ENCODE assay signal across 13 mouse cellular contexts in the genomic region with DNA sequence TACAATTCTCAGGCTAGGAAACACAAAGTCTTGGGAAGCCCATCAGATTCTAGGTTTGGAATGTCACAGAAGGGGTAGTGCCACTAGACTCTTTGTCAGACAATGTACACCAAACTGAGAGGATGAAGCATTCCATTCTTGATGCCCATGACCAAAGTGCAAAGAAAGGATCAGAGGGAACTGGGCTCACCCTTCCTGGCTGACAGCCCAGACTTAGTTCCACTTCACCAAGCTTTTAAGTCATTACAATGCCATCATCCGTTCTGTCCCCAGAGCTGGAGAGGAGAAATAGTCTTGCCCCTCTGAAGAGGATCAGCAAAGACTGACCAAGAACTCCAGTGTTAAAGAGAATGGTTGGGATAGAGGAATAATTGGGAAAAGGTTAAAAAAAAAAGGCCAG. TPM values are rescaled to one million over a fixed set of nuclear protein-coding genes. Genes with fewer than 3 reads are reported as not detected.
DNase-seq lines count a peak whose midpoint lies in the region; ATAC-seq and TF ChIP-seq lines count a peak whose summit lies in the region.
"Had no signal": no experiment of that assay in that cellular context is flagged by ENCODE, and none has a peak within 500 bp of the region (broad histone marks: within the 10 kb centered on the region; RNA-seq: fewer than 3 reads in every experiment).

No protein-coding gene starts in this region.

- peaks cover 19% of the 10 kb centered on the region for H3K79me2 ChIP-seq in heart, adult 2 months (replicated peaks; ENCODE audit: control insufficient read depth, insufficient read depth, low read length)

- H3K36me3 ChIP-seq in heart, adult 2 months (ENCODE audit: control insufficient read depth, insufficient read depth, low read length): peaks cover 33% of the 10 kb centered on the region
- no peaks in the 10 kb centered on the region for H3K36me3 ChIP-seq in heart, embryonic 11.5 days (ENCODE audit: control insufficient read depth, insufficient read depth, low read length)
- H3K36me3 ChIP-seq in midbrain, embryonic 14.5 days (ENCODE audit: control insufficient read depth, insufficient read depth, low read length): no peaks in the 10 kb centered on the region
- no peaks in the 10 kb centered on the region for H3K36me3 ChIP-seq in midbrain, embryonic 15.5 days (replicated peaks)
- H3K36me3 ChIP-seq in stomach, postnatal 0 days (ENCODE audit: control insufficient read depth, insufficient read depth, low read length): no peaks in the 10 kb centered on the region
- H3K36me3 ChIP-seq: forebrain, embryonic 15.5 days had no signal

- 8% methylated on average over 1 of the region's 1 CpGs for WGBS in heart, adult 2 months
- 48% methylated on average over 1 of the region's 1 CpGs for WGBS in heart, embryonic 11.5 days (ENCODE audit: insufficient replicate concordance)
- WGBS in midbrain, embryonic 14.5 days: 0% methylated on average over 1 of the region's 1 CpGs
- WGBS in midbrain, embryonic 15.5 days: 14% methylated on average over 1 of the region's 1 CpGs
- 32% methylated on average over 1 of the region's 1 CpGs for WGBS in stomach, postnatal 0 days

- H3K9ac ChIP-seq in heart, adult 2 months (ENCODE audit: low read depth, low read length): no peak overlapping the region
- no peak overlapping the region for H3K9ac ChIP-seq in heart, embryonic 11.5 days (ENCODE audit: low read depth, low read length)
- H3K9ac ChIP-seq in midbrain, embryonic 14.5 days (replicated peaks; ENCODE audit: low read length): no peak overlapping the region
- H3K9ac ChIP-seq in midbrain, embryonic 15.5 days: no peak overlapping the region
- H3K9ac ChIP-seq in stomach, postnatal 0 days (ENCODE audit: low read length): no peak overlapping the region
- H3K9ac ChIP-seq: forebrain, embryonic 15.5 days had no signal

- no peak for TF ChIP-seq EP300 in heart, adult 2 months (IDR thresholded peaks at IDR 0.05; ENCODE audit: insufficient read depth, low read depth, low read length)
- TF ChIP-seq EP300 in stomach, postnatal 0 days (optimal IDR thresholded peaks at IDR 0.05): no peak

- H3K4me1 ChIP-seq in heart, adult 2 months (ENCODE audit: control insufficient read depth, insufficient read depth, low read length): peaks cover 27% of the 10 kb centered on the region
- peaks cover 19% of the 10 kb centered on the region for H3K4me1 ChIP-seq in heart, embryonic 11.5 days (ENCODE audit: control insufficient read depth, insufficient read depth, low read length)
- no peaks in the 10 kb centered on the region for H3K4me1 ChIP-seq in midbrain, embryonic 14.5 days (ENCODE audit: control insufficient read depth, insufficient read depth, low read length)
- H3K4me1 ChIP-seq in midbrain, embryonic 15.5 days: no peaks in the 10 kb centered on the region
- peaks cover 4% of the 10 kb centered on the region; the same call in 1 of the 2 replicates for H3K4me1 ChIP-seq in stomach, postnatal 0 days (replicated peaks; ENCODE audit: control insufficient read depth, insufficient read depth)
- H3K4me1 ChIP-seq: forebrain, embryonic 15.5 days had no signal

- no peak overlapping the region; the same call in 1 of the 2 replicates for H3K27ac ChIP-seq in heart, adult 2 months
- no peak overlapping the region for H3K27ac ChIP-seq in heart, embryonic 11.5 days (ENCODE audit: low read depth, low read length)
- no peak overlapping the region for H3K27ac ChIP-seq in midbrain, embryonic 14.5 days (replicated peaks; ENCODE audit: low read depth, low read length)
- no peak overlapping the region for H3K27ac ChIP-seq in midbrain, embryonic 15.5 days
- no peak overlapping the region for H3K27ac ChIP-seq in stomach, postnatal 0 days (replicated peaks)
- H3K27ac ChIP-seq: forebrain, embryonic 15.5 days; heart, embryonic 10.5 days had no signal

- no peaks in the 10 kb centered on the region for H3K9me3 ChIP-seq in heart, embryonic 11.5 days (replicated peaks; ENCODE audit: control insufficient read depth, low read length)
- no peaks in the 10 kb centered on the region for H3K9me3 ChIP-seq in midbrain, embryonic 14.5 days (ENCODE audit: control insufficient read depth, low read length)
- H3K9me3 ChIP-seq in midbrain, embryonic 15.5 days: no peaks in the 10 kb centered on the region
- H3K9me3 ChIP-seq in stomach, postnatal 0 days (ENCODE audit: control insufficient read depth, low read length): no peaks in the 10 kb centered on the region
- H3K9me3 ChIP-seq: forebrain, embryonic 15.5 days; heart, embryonic 10.5 days had no signal

- H3K4me3 ChIP-seq in heart, adult 2 months: no peak overlapping the region
- no peak overlapping the region for H3K4me3 ChIP-seq in heart, embryonic 11.5 days (ENCODE audit: low read depth, low read length)
- no peak overlapping the region for H3K4me3 ChIP-seq in midbrain, embryonic 14.5 days (replicated peaks; ENCODE audit: low read depth, low read length)
- H3K4me3 ChIP-seq in midbrain, embryonic 15.5 days: no peak overlapping the region
- H3K4me3 ChIP-seq in stomach, postnatal 0 days (ENCODE audit: low read depth, low read length): no peak overlapping the region
- H3K4me3 ChIP-seq: forebrain, embryonic 15.5 days; heart, embryonic 10.5 days had no signal

- H3K4me2 ChIP-seq in heart, embryonic 11.5 days: no peak overlapping the region
- no peak overlapping the region for H3K4me2 ChIP-seq in midbrain, embryonic 14.5 days (ENCODE audit: low read length)
- no peak overlapping the region for H3K4me2 ChIP-seq in midbrain, embryonic 15.5 days
- no peak overlapping the region for H3K4me2 ChIP-seq in stomach, postnatal 0 days (replicated peaks; ENCODE audit: low read depth)
- H3K4me2 ChIP-seq: forebrain, embryonic 15.5 days had no signal

- no peak for ATAC-seq in heart, embryonic 11.5 days (replicated peaks; ENCODE audit: insufficient number of reproducible peaks, low FRiP score, low TSS enrichment)
- ATAC-seq in midbrain, embryonic 14.5 days (ENCODE audit: low FRiP score, low TSS enrichment): no peak
- ATAC-seq in midbrain, embryonic 15.5 days (replicated peaks): no peak
- no peak for ATAC-seq in stomach, postnatal 0 days (ENCODE audit: low FRiP score, low TSS enrichment)
- ATAC-seq: forebrain, embryonic 15.5 days had no signal

- no peak for TF ChIP-seq CTCF in heart, adult 2 months (IDR thresholded peaks at IDR 0.05)
- TF ChIP-seq CTCF in stomach, postnatal 0 days (IDR thresholded peaks at IDR 0.05; ENCODE audit: low read depth): no peak

- DNase-seq in heart, adult 2 months: peak; percentile 23 to 35
- DNase-seq in midbrain, embryonic 14.5 days: peak; percentile 25
- peak; percentile 85 to 86 for DNase-seq in kidney, postnatal 25 days
- no peak for DNase-seq in embryo, embryonic 9.5 days (ENCODE audit: extremely low spot score)
- DNase-seq in stomach, postnatal 0 days (ENCODE audit: low spot score): no peak
- DNase-seq in ovary, postnatal 14 days (ENCODE audit: low spot score): no peak

- H3K27me3 ChIP-seq in heart, adult 2 months (ENCODE audit: control insufficient read depth, insufficient read depth, low read length): no peaks in the 10 kb centered on the region
- no peaks in the 10 kb centered on the region for H3K27me3 ChIP-seq in heart, embryonic 11.5 days (ENCODE audit: control insufficient read depth, insufficient read depth, low read length)
- no peaks in the 10 kb centered on the region for H3K27me3 ChIP-seq in midbrain, embryonic 14.5 days (ENCODE audit: control insufficient read depth, insufficient read depth, low read length)
- no peaks in the 10 kb centered on the region for H3K27me3 ChIP-seq in midbrain, embryonic 15.5 days (replicated peaks)
- H3K27me3 ChIP-seq in stomach, postnatal 0 days (ENCODE audit: control insufficient read depth, insufficient read depth, low read length): no peaks in the 10 kb centered on the region
- H3K27me3 ChIP-seq: forebrain, embryonic 15.5 days had no signal

- intact Hi-C loops in heart, adult 2 months (cut with DNase I): loop anchor here (1.0 to 2.0 kb wide), 2 partner anchors 10 to 18 kb away; no protein-coding TSS in a partner anchor

- TF ChIP-seq POLR2A in heart, adult 2 months (IDR thresholded peaks at IDR 0.05; ENCODE audit: insufficient read depth, low read depth, low read length): no peak

RNA-seq across cellular contexts. Expression of a gene that starts 20.1 kb away (rescaled TPM):
- 100 to 1,000 TPM; 106 to 117 TPM for total RNA-seq in heart, adult 2 months (2021)
- 47.2 and 65.1 TPM in 2 replicates for polyA plus RNA-seq in heart, adult 2 months (2012; rRNA removed)
- 56.4 and 64.8 TPM in 2 replicates for polyA plus RNA-seq in heart, embryonic 11.5 days (2014; fragmentation: Nextera tagmentation; extraction: Ambion mirVana)
- 21.3 and 25.5 TPM in 2 replicates for polyA plus RNA-seq in midbrain, embryonic 14.5 days (2014; fragmentation: Nextera tagmentation; extraction: Ambion mirVana)
- polyA plus RNA-seq in midbrain, embryonic 15.5 days (2015; fragmentation: Nextera tagmentation; extraction: Ambion mirVana): 29.4 and 32.4 TPM in 2 replicates
- polyA plus RNA-seq in stomach, postnatal 0 days (2015; fragmentation: Nextera tagmentation; extraction: Ambion mirVana): 61.0 and 69.0 TPM in 2 replicates

RNA-seq across cellular contexts. Expression of a gene that starts 41.9 kb away (rescaled TPM):
- total RNA-seq in heart, adult 2 months (2021): not detected
- polyA plus RNA-seq in heart, adult 2 months (2012; rRNA removed): not detected in 2 replicates
- polyA plus RNA-seq in heart, embryonic 11.5 days (2014; fragmentation: Nextera tagmentation; extraction: Ambion mirVana): not detected in 2 replicates
- not detected in 2 replicates for polyA plus RNA-seq in midbrain, embryonic 14.5 days (2014; fragmentation: Nextera tagmentation; extraction: Ambion mirVana)
- polyA plus RNA-seq in midbrain, embryonic 15.5 days (2015; fragmentation: Nextera tagmentation; extraction: Ambion mirVana): not detected in 2 replicates
- polyA plus RNA-seq in stomach, postnatal 0 days (2015; fragmentation: Nextera tagmentation; extraction: Ambion mirVana): not detected in 2 replicates
- total RNA-seq: left cerebral cortex, adult 18-20 months had no signal
- polyA plus RNA-seq: cortical plate, adult 2 months; forebrain, embryonic 15.5 days; heart, embryonic 10.5 days; stomach, embryonic 16.5 days had no signal

Comparison
In these comparisons a context has a peak if more than half of its experiments do, and no peak if none do; other contexts are left out.
1. DNase-seq: peak in heart, adult 2 months (2 of 2), midbrain, embryonic 14.5 days (single experiment) and kidney, postnatal 25 days (2 of 2); none in embryo, embryonic 9.5 days (single experiment), stomach, postnatal 0 days (single experiment) and ovary, postnatal 14 days (single experiment).